Mouse (Mus musculus) NIH3T3 (cell line): Measurements from ENCODE around the gene Rsph6a.
"Not testable (repeated sequence)": the region's sequence is repeated elsewhere in the genome, so short reads cannot be mapped to it uniquely, and the experiment has no call there.

Experiments
- DNase-seq: peaks from one replicate; pipeline ENCODE4 v3.0.0-alpha.2; 2012; ENCODE audit warnings: low read depth

Rsph6a gene

GRCm38 (mm10) chr7:19046286-19047069 is 8.0 kb upstream of the Rsph6a start:
- no peak for DNase-seq

- no peak for DNase-seq
These were observed 6.4 kb upstream of the Rsph6a start for GRCm38 (mm10) chr7:19048006-19048527.

GRCm38 (mm10) chr7:19049252-19049651 is 5.2 kb upstream of the Rsph6a start:
- no peak for DNase-seq

- no peak for DNase-seq
These were observed 4.3 kb upstream of the Rsph6a start for GRCm38 (mm10) chr7:19050172-19050571.

- DNase-seq = no peak
These were observed 3.3 kb upstream of the Rsph6a start for GRCm38 (mm10) chr7:19051161-19051560.

GRCm38 (mm10) chr7:19052345-19053135 is 1.9 kb upstream of the Rsph6a start:
- DNase-seq = no peak

GRCm38 (mm10) chr7:19053136-19053532 is 1.4 kb upstream of the Rsph6a start:
- no peak for DNase-seq

- no peak for DNase-seq
These were observed 237 bp downstream of the Rsph6a start for GRCm38 (mm10) chr7:19054777-19055076.

GRCm38 (mm10) chr7:19055108-19055507 is 618 bp downstream of the Rsph6a start:
- no peak for DNase-seq

- DNase-seq = no peak
These were observed 2.9 kb downstream of the Rsph6a start for GRCm38 (mm10) chr7:19057405-19057804.

GRCm38 (mm10) chr7:19065896-19066295 is 11.4 kb downstream of the Rsph6a start:
- no peak for DNase-seq

GRCm38 (mm10) chr7:19067063-19067462 is 12.6 kb downstream of the Rsph6a start:
- no peak for DNase-seq

- DNase-seq = no peak
These were observed 13.4 kb downstream of the Rsph6a start for GRCm38 (mm10) chr7:19067935-19068334.

GRCm38 (mm10) chr7:19068707-19069106 is 14.2 kb downstream of the Rsph6a start:
- DNase-seq = peak; percentile 92

- peak; percentile 64 for DNase-seq
These were observed 15.0 kb downstream of the Rsph6a start for GRCm38 (mm10) chr7:19069500-19069899.

GRCm38 (mm10) chr7:19071024-19071423 is 16.5 kb downstream of the Rsph6a start:
- DNase-seq = not testable (repeated sequence)

- peak; percentile 50 for DNase-seq
These were observed 19.0 kb downstream of the Rsph6a start for GRCm38 (mm10) chr7:19073504-19073903.

- no peak for DNase-seq
These were observed 20.0 kb downstream of the Rsph6a start for GRCm38 (mm10) chr7:19074494-19074893.

GRCm38 (mm10) chr7:19075231-19075630 is 20.7 kb downstream of the Rsph6a start:
- DNase-seq = no peak

- peak; percentile 98 for DNase-seq
These were observed 21.5 kb downstream of the Rsph6a start, which contains the start of gene Dmwd for GRCm38 (mm10) chr7:19075723-19076585. TSS of gene Dmwd (plus strand) at chr7:19076227.

GRCm38 (mm10) chr7:19076586-19076991 is 22.1 kb downstream of the Rsph6a start:
- peak; percentile 34 for DNase-seq

GRCm38 (mm10) chr7:19077761-19078160 is 23.3 kb downstream of the Rsph6a start:
- no peak for DNase-seq
